Mouse (Mus musculus) CH12.LX (cell line): ENCODE results near the gene Rad54l2. TPM values are rescaled to one million over a fixed set of nuclear protein-coding genes. Genes with fewer than 3 reads are reported as not detected.

ENCODE experiments used
- DNase-seq: peaks from one replicate; pipeline ENCODE4 v3.0.0-alpha.2; 2013; ENCODE audit errors: extremely low read depth
- H3K27ac ChIP-seq: 2 replicates; pipeline ENCODE4 v1.5.1; 2012; ENCODE audit warnings: low read depth, mild to moderate bottlenecking, control low read depth, moderate library complexity; ENCODE audit not compliant: insufficient read depth
- H3K27me3 ChIP-seq: replicated peaks from 2 replicates; pipeline ENCODE3; 2012; ENCODE audit warnings: inconsistent platforms
- H3K36me3 ChIP-seq, 2 experiments: replicated peaks in 1 of 2; 2 replicates each; pipeline versions ENCODE3 to v1.6.1; 2012; ENCODE audit warnings: inconsistent platforms in 1 of 2, low read length in 1 of 2, mild to moderate bottlenecking in 1 of 2, mixed read lengths in 1 of 2, moderate library complexity in 1 of 2; ENCODE audit not compliant: control insufficient read depth in 1 of 2, insufficient read depth in 1 of 2
- H3K4me1 ChIP-seq, 2 experiments: 2 replicates each; pipeline ENCODE4 v1.6.1; 2012; ENCODE audit warnings: inconsistent platforms in 1 of 2, moderate library complexity in 1 of 2; ENCODE audit not compliant: insufficient read depth in 2 of 2, control insufficient read depth in 1 of 2
- H3K4me2 ChIP-seq: 2 replicates; pipeline ENCODE4 v1.6.1; 2012; ENCODE audit warnings: low read depth, mild to moderate bottlenecking, control low read depth; ENCODE audit not compliant: poor library complexity, insufficient read depth, severe bottlenecking
- H3K4me3 ChIP-seq, 3 experiments: fragments of 150-350 bp in 1 of 3; sonication (generic) in 1 of 3; replicated peaks in 1 of 3; 2 replicates each; pipeline versions ENCODE3 to v1.5.1; 2011 to 2012; ENCODE audit warnings: low read depth in 2 of 3, low read length in 2 of 3, mild to moderate bottlenecking in 2 of 3, moderate library complexity in 2 of 3, control low read depth in 1 of 3, improper control_type of control experiment in 1 of 3, inconsistent platforms in 1 of 3, mixed read lengths in 1 of 3; ENCODE audit not compliant: poor library complexity in 1 of 3
- H3K79me2 ChIP-seq: replicated peaks from 2 replicates; pipeline ENCODE4 v1.6.1; 2012; ENCODE audit warnings: mild to moderate bottlenecking, moderate library complexity; ENCODE audit not compliant: control insufficient read depth, poor library complexity, insufficient read depth, severe bottlenecking; ENCODE audit errors: extremely low read depth
- H3K9ac ChIP-seq: 2 replicates; pipeline ENCODE4 v1.6.1; 2012; ENCODE audit warnings: low read depth, mild to moderate bottlenecking, control low read depth, moderate library complexity; ENCODE audit not compliant: insufficient read depth
- H3K9me3 ChIP-seq: replicated peaks from 2 replicates; pipeline ENCODE3; 2012; ENCODE audit warnings: low read length, inconsistent platforms, mixed read lengths
- BHLHE40 ChIP-seq: IDR thresholded peaks from 2 replicates; pipeline ENCODE4 v1.6.1; 2011; ENCODE audit warnings: mild to moderate bottlenecking, low read depth, low read length, improper control_type of control experiment
- CHD1 ChIP-seq: IDR thresholded peaks from 2 replicates; pipeline ENCODE4 v1.6.1; 2012; ENCODE audit warnings: low read depth, low read length, improper control_type of control experiment, inconsistent platforms
- E2F4 ChIP-seq: IDR thresholded peaks from 2 replicates; pipeline ENCODE4 v1.6.1; 2011; ENCODE audit warnings: low read depth, low read length, improper control_type of control experiment; ENCODE audit not compliant: insufficient replicate concordance
- EP300 ChIP-seq: IDR thresholded peaks from 2 replicates; pipeline ENCODE4 v1.6.1; 2011; ENCODE audit warnings: low read length, improper control_type of control experiment
- IRF4 ChIP-seq: IDR thresholded peaks from 2 replicates; pipeline ENCODE4 v1.6.1; 2014; ENCODE audit warnings: low read depth, mild to moderate bottlenecking, inconsistent platforms, low read length, improper control_type of control experiment
- JUN ChIP-seq: IDR thresholded peaks from 2 replicates; pipeline ENCODE4 v1.6.1; 2011; ENCODE audit warnings: low read depth, mild to moderate bottlenecking, low read length, improper control_type of control experiment, moderate library complexity; ENCODE audit not compliant: insufficient read depth
- JUND ChIP-seq: conservative IDR thresholded peaks from 2 replicates; pipeline ENCODE4 v1.6.1; 2011; ENCODE audit warnings: low read depth, low read length, improper control_type of control experiment
- KAT2A ChIP-seq: IDR thresholded peaks from 2 replicates; pipeline ENCODE4 v1.6.1; 2012; ENCODE audit warnings: low read length, improper control_type of control experiment, inconsistent platforms; ENCODE audit not compliant: insufficient replicate concordance
- MAFK ChIP-seq: IDR thresholded peaks from 2 replicates; pipeline ENCODE4 v1.6.1; 2011; ENCODE audit warnings: low read length, improper control_type of control experiment; ENCODE audit not compliant: insufficient replicate concordance
- MEF2A ChIP-seq: IDR thresholded peaks from 2 replicates; pipeline ENCODE4 v1.6.1; 2014; ENCODE audit warnings: low read depth, mild to moderate bottlenecking, inconsistent platforms, low read length, improper control_type of control experiment, borderline replicate concordance
- MYC ChIP-seq: IDR thresholded peaks from 2 replicates; pipeline ENCODE4 v1.6.1; 2011; ENCODE audit warnings: low read depth, mild to moderate bottlenecking, improper control_type of control experiment, low read length
- POLR2A ChIP-seq: IDR thresholded peaks from 2 replicates; pipeline ENCODE4 v1.6.1; 2011; ENCODE audit warnings: low read depth, mild to moderate bottlenecking, improper control_type of control experiment, low read length
- POLR2AphosphoS2 ChIP-seq: IDR thresholded peaks from 2 replicates; pipeline ENCODE4 v1.6.1; 2011; ENCODE audit warnings: low read depth, low read length, improper control_type of control experiment
- RAD21 ChIP-seq: IDR thresholded peaks from 2 replicates; pipeline ENCODE4 v1.6.1; 2011; ENCODE audit warnings: low read depth, mild to moderate bottlenecking, low read length, improper control_type of control experiment, moderate library complexity
- RCOR1 ChIP-seq: conservative IDR thresholded peaks from 2 replicates; pipeline ENCODE4 v1.6.1; 2012; ENCODE audit warnings: low read depth, mild to moderate bottlenecking, inconsistent platforms, low read length, improper control_type of control experiment
- SIN3A ChIP-seq: IDR thresholded peaks from 2 replicates; pipeline ENCODE4 v1.6.1; 2012; ENCODE audit warnings: low read length, improper control_type of control experiment, inconsistent platforms
- TCF12 ChIP-seq: IDR thresholded peaks from 2 replicates; pipeline ENCODE4 v1.6.1; 2014; ENCODE audit warnings: low read depth, mild to moderate bottlenecking, inconsistent platforms, low read length, improper control_type of control experiment
- ZC3H11A ChIP-seq: IDR thresholded peaks from 2 replicates; pipeline ENCODE4 v1.6.1; 2012; ENCODE audit warnings: low read depth, mild to moderate bottlenecking, inconsistent platforms, low read length, improper control_type of control experiment
- ZKSCAN1 ChIP-seq: IDR thresholded peaks from 2 replicates; pipeline ENCODE4 v1.6.1; 2012; ENCODE audit warnings: low read depth, inconsistent platforms, low read length, improper control_type of control experiment, borderline replicate concordance
- ZMIZ1 ChIP-seq: IDR thresholded peaks from 2 replicates; pipeline ENCODE4 v1.6.1; 2012; ENCODE audit warnings: low read depth, mild to moderate bottlenecking, inconsistent platforms, low read length, improper control_type of control experiment
- dilution Hi-C: fragments of 300-500 bp; cut with MboI; formaldehyde crosslinking; loops from 2 replicates; pipeline ENCODE4 v1.14.3; 2020; ENCODE audit warnings: low sequenced_read_pairs; ENCODE audit not compliant: extremely low pct_unique_long_range_greater_than_20kb, extremely low pct_ligation_motif_present
- in situ Hi-C: fragments of 300-500 bp; cut with MboI; formaldehyde crosslinking; loops from 3 replicates; pipeline ENCODE4 v1.14.3; 2019; ENCODE audit warnings: low sequenced_read_pairs, low pct_ligation_motif_present, low pct_unique_long_range_greater_than_20kb, mixed read lengths
- polyA plus RNA-seq: library from polyadenylated mRNA; unstranded; fragments of >175 nt; gene quantifications from 2 replicates; pipeline ENCODE4 v1.2.1, GENCODE M21; 2012; ENCODE audit warnings: low read depth; ENCODE audit not compliant: insufficient read length
- total RNA-seq, 2 experiments: library from RNA; depleted of rRNA; stranded (reverse); fragments of 300-350 nt in 1 of 2; fragments of >200 nt in 1 of 2; gene quantifications; 2 replicates each; pipeline ENCODE4 v1.2.3; 2012 to 2014

Gene Rad54l2
- total and polyA plus RNA-seq, 3 experiments = 7.2 to 16.5 (median 11.6) TPM

GRCm38 (mm10) chr9:106771770-106772169, 17.2 kb downstream of the Rad54l2 start:
- dilution Hi-C loops = no loop called here
- peaks cover 4 to 48% of the 10 kb centered on the region in 2 experiments for H3K4me1 ChIP-seq
- no peak for DNase-seq

DNA sequence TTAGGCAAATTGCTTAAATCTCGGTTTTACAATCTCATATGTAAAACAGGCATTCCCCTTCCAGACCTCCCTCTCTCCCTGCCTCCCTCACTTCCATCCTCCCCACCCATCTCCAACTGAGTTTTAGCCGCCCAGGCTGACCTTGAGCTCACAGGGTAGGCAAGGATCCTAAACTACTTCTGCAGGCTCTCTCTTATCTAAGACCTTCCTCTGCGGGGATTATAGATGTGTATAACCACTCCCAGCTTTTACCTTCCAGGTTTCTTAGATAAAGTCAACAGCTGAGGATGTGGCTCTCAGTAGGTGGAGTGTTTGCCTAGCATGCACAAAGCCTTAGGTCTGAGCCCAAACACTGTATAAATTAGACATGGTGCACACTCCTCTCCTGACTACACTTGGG, 18.8 kb downstream of the Rad54l2 start:
- H3K27ac ChIP-seq = no peak overlapping the region

More at GRCm38 (mm10) chr9:106771770-106772169, 17.2 kb downstream of the Rad54l2 start:
- Histone ChIP-seq H3K9ac (no peak overlapping the region), H3K9me3 (no peaks in the 10 kb centered on the region), H3K27me3 (no peaks in the 10 kb centered on the region), H3K36me3 (peaks cover 0 to 12% of the 10 kb centered on the region in 2 experiments), H3K27ac (no peak overlapping the region), H3K4me2 (no peak overlapping the region), H3K79me2 (peaks cover 18% of the 10 kb centered on the region), H3K4me3 (no peak overlapping the region)
- in situ Hi-C loops = no loop called here
- TF ChIP-seq MEF2A (no peak), POLR2A (no peak), SIN3A (no peak), RCOR1 (no peak), E2F4 (no peak), ZMIZ1 (no peak), MAFK (no peak), JUND (no peak)

DNA sequence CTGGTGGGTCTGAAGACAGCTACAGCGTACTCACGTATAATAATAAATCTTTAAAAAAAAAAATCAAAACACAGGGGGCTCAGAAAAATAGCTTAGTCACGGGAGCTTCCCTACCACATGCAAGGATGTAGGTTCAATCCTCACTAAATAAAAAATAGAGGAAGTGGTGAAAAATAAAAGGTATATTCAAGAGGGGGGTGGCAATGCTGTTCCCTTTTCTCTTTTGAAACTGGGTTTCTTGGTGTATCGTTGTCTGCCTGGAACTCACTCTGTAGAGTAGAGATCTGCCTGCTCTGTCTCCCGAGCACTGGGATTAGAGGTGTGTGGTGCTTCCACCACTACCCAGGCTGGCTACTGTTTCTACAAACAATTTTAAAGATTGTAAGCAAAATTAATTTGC, 19.2 kb downstream of the Rad54l2 start:
- Histone ChIP-seq H3K27ac (no peak overlapping the region), H3K4me3 (no peak overlapping the region), H3K4me2 (no peak overlapping the region), H3K9me3 (no peaks in the 10 kb centered on the region), H3K36me3 (peaks cover 0 to 13% of the 10 kb centered on the region in 2 experiments), H3K27me3 (no peaks in the 10 kb centered on the region), H3K4me1 (peaks cover 4 to 39% of the 10 kb centered on the region in 2 experiments), H3K79me2 (peaks cover 20% of the 10 kb centered on the region), H3K9ac (no peak overlapping the region)
- in situ Hi-C loops = no loop called here
- dilution Hi-C loops = no loop called here
- TF ChIP-seq BHLHE40 (no peak), EP300 (0 out of 2 replicates have a peak, but pooled peaks have one; percentile 12), E2F4 (no peak)
- no peak for DNase-seq

More for the DNA sequence above, 18.8 kb downstream of the Rad54l2 start:
- H3K36me3 ChIP-seq = peaks cover 0 to 10% of the 10 kb centered on the region in 2 experiments
- H3K9me3 ChIP-seq = no peaks in the 10 kb centered on the region
- no peak overlapping the region for H3K9ac ChIP-seq
- in situ Hi-C loops (no loop called here), dilution Hi-C loops (no loop called here)
- TF ChIP-seq POLR2AphosphoS2 = no peak
- no peak for TF ChIP-seq CHD1
- no peak for TF ChIP-seq ZC3H11A
- no peak for TF ChIP-seq RAD21
- no peak for TF ChIP-seq IRF4
- TF ChIP-seq RCOR1 = no peak
- TF ChIP-seq MYC = no peak
- TF ChIP-seq E2F4 = no peak
- no peak for TF ChIP-seq EP300
- no peak for TF ChIP-seq TCF12
- TF ChIP-seq KAT2A = no peak
- TF ChIP-seq ZKSCAN1 = no peak
- no peak for TF ChIP-seq JUN
- no peaks in the 10 kb centered on the region for H3K27me3 ChIP-seq
- no peak overlapping the region for H3K4me3 ChIP-seq
- H3K79me2 ChIP-seq = peaks cover 20% of the 10 kb centered on the region
- H3K4me2 ChIP-seq = no peak overlapping the region
- H3K4me1 ChIP-seq = peaks cover 4 to 39% of the 10 kb centered on the region in 2 experiments
- no peak for DNase-seq
